Mouse (Mus musculus) adrenal gland, postnatal 36 days (tissue): ENCODE measurements around the gene Mmp27. TPM values are rescaled to one million over a fixed set of nuclear protein-coding genes. Genes with fewer than 3 reads are reported as not detected.

ENCODE experiments used
- DNase-seq, 2 experiments: peaks; one replicate each; pipeline ENCODE4 v3.0.0; 2021; ENCODE audit warnings: mixed read lengths in 1 of 2
- long read RNA-seq, 2 experiments: library from polyadenylated mRNA; stranded (forward); transcript quantifications; one replicate each; pipeline ENCODE4 v2.0.0; 2021; ENCODE audit warnings: borderline sequencing depth in 2 of 2
- total RNA-seq, 2 experiments: library from RNA; stranded (reverse); gene quantifications; 2 replicates each; pipeline ENCODE4 v1.2.3; 2021

Gene Mmp27
- 1 to 10 TPM in 1 of 2 experiments, under 1 TPM in 1; 0.73 to 7.5 TPM for total RNA-seq
- long read RNA-seq, experiment 1, partial matches to known transcripts = 0 of 3 reads
- long read RNA-seq, experiment 1, other reads (novel, unspliced or antisense) = 1 of 3 reads
- long read RNA-seq, experiment 2 = 0 reads

GRCm38 (mm10) chr9:7571162-7571561, at the start of gene Mmp27:
Mmp27 (plus strand) TSS chr9:7571396.
- DNase-seq = no peak

DNA sequence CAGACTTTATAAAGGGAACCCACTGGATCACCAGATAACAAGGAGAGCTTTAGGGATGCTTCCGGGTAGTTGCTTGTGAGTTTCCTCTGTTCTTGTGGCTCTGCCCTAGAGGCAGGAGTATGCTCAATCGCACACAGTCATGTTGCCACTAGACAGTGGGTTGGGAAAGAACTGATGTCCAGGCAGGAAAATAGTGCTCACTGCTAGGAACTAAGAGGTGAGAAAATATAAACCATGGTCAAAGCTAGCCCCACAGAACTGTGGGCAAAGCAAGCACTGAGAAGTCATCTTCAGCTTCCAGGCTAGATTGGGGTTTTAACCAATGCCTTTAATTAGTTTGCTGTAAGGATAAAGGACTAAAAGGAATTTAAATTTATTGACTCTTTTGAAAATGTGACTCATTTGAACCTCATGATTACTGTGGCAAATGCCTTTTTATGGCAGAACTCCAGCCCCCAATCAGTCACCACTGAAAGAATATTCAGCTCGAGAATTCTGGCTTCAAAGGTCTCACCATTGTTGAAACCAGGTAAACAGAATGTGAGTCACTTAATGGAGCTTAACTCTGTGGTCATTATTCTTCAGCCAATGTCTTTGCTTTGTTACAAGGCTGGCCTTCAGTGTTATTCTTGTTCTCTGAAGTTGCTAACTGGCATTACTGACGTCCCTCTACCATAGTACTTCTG, 44.8 kb upstream of the Mmp27 start:
- peak in 1 of 2 experiments; percentile 5 for DNase-seq

DNA sequence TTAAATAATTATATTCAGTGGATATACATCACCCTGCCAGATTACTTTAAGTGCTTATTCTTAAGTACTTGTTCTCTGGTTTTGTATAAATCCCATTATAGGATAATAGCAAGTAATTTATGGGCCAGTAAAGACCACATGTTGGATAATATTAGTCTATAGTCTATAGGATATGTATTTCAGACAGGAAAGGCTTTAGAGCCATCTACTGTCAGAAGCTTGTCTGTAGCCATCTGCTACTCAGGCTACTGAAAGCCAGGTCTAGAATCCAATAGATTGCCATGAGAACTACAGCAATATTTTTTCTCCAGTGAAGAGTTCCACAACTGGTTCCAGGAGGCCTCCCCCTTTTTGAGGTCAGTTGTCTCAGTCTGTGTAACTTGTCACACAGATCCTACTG, 28.4 kb upstream of the Mmp27 start:
- DNase-seq = no peak

DNA sequence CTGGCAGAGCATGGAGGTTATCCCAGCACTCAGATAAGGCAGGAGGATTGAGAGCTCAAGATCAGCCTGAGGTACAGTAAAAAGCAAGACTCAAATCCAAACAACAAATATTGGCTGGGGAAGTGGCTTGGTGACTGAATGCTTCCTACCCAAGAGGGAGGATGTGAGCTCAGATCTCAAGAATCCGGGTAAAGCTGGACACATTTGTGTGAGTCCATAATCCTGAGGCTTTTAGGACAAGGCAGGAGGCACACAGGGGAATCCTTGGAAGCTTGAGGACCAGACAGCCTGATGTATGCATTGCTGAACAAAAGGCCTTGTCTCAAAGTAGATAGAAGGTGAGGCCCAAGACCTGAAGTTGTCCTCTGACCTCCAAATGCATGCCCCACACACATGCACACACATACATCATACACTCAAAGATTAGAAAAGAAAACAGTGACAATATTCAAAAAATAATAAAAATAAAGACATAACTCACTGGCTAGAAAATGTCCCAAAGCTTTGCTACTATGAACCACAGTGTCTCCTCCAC, 26.2 kb upstream of the Mmp27 start:
- no peak for DNase-seq

DNA sequence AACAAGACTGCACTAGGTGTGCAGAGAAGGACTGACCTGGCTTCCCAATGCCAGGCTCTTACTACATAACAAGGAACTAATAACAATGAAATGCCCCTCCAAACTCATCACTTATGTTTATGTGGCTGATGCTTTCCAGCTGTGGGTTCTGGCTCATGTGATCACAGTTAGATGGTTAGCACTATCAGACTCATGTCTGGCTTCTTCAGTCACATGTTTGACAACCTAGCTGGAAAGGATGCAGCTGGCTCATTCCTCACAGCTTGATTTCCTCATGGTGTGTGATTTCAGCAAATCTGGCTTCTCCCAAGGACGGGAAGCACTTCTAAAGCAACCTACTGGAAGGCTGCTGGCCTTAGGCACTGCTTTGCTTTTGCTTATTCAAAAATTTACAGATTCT, 25.7 kb upstream of the Mmp27 start:
- DNase-seq = peak in 1 of 2 experiments; percentile 7

GRCm38 (mm10) chr9:7545920-7546319, 25.3 kb upstream of the Mmp27 start:
- no peak for DNase-seq

DNA sequence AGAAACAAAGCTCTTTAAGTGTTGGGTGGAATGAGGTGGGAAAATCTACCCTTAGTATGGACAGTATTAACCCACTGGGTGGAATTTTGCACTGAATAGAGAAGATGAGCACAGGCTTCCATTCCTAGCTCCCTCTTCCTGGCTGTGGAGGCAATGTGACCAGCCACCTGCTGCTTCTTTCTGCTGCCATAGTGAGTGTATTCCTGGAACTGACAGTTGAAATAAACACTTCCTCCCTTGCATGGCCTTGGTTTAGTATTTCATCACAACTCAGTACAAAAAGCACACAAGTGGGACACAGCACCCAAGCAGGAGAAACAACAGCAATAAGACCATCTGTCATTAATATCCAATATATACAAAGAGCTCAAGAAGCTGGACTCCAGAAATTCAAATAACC, 19.3 kb upstream of the Mmp27 start:
- DNase-seq = no peak

GRCm38 (mm10) chr9:7553536-7553935, 17.7 kb upstream of the Mmp27 start:
- DNase-seq = no peak

- peak; percentile 38 to 49 for DNase-seq
Measured at GRCm38 (mm10) chr9:7554382-7554781, 16.8 kb upstream of the Mmp27 start.

DNA sequence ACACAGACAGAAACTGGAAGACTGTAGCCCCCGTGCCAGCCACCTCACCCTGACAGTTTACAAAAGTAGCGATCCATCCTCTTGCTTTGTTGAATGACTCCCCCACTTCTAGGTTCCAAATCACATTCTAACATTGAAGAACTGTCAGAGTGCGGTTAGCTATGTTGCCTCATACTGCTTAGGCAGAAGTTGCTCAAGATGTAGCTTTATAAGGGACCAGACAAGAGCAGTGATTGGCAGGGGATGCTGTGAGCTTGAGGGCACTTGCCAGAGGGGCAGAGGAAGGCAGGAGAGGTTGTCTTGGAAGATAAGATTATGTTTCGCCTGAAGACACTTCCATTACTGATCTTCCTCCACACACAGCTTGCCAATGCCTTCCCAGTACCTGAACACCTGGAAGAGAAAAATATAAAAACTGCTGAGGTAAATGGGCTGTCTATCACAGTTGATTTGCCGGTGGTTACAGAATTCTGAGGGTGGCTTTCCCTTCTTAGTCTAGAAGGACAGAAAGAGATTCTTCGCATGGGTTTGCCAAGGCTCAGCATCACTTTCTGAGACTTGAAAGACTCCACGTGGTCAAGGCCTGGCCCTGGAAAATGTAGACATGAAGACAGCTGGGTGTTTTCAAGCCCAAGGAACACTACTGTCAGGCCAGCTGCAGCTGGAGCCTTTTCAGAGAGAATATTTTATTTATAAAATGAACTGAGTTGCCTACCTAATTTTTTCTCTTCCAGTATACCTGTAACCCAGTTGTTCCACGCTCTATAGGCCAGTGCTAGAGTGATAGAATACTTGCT, 12.8 kb upstream of the Mmp27 start, which contains the start of gene Mmp8:
Gene Mmp8, plus strand, starts transcription at position 236 of the 797 bp plus-strand sequence.
- DNase-seq = no peak

DNA sequence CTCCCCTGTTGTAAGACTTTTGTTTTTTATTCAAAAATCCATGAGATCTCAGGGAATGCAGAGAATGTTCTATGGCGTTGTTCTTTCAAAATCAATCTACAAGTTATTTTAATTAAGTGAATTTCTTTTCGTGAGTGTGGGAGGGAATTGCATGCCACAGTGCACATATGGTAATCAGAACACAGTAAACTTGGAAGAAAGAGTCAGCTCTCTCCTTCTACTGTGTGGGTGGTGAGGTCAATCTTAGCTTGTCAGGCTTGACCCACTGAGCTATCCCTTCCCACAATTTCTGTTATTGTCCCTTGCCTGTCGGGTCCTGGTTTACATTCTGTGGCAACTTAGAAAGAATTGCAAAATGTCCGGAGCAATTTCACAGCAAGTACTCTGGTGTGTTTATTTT, 11.2 kb upstream of the Mmp27 start:
- DNase-seq = no peak

DNA sequence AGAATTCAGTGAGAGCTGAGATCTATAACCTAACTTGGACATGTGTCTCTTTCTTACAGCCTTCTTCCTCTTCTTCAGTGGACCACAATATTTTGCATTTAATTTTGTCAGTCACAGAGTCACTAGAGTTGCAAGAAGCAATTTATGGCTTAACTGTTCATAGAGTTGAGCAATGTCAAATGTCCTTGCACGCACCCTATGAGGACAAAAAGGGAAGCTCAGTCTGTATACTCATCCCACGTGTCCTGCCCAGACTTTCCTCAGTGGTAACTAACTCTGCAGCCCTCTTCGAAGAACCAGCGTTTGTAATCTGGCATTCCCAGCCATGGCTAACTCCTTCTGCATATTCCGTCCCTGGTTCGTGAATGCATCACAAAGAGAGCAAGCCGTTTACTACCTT, 3.8 kb upstream of the Mmp27 start:
- peak; percentile 16 to 46 for DNase-seq

GRCm38 (mm10) chr9:7567923-7568322, 3.3 kb upstream of the Mmp27 start:
- DNase-seq = no peak

GRCm38 (mm10) chr9:7570485-7570884, 711 bp upstream of the Mmp27 start:
- DNase-seq = no peak

DNA sequence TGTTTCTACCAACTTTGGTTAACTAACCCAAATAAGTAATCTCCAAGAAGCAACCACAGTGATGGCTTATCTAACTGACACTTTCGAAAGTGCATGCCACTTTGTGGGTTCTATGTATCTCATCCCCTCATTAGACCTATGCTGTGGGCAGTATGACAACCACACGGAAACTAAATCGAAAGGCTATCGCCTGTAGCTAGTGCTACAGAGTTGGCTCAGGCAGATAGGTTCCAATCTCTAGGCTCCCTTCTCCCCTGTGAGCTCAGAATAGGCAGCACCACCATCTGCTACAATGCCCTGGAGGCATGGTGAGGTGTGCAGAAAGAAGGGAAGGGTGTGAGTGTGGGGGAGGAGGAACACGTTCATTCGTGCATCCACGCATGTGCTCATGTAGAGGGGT, 992 bp downstream of the Mmp27 start:
- DNase-seq = no peak

DNA sequence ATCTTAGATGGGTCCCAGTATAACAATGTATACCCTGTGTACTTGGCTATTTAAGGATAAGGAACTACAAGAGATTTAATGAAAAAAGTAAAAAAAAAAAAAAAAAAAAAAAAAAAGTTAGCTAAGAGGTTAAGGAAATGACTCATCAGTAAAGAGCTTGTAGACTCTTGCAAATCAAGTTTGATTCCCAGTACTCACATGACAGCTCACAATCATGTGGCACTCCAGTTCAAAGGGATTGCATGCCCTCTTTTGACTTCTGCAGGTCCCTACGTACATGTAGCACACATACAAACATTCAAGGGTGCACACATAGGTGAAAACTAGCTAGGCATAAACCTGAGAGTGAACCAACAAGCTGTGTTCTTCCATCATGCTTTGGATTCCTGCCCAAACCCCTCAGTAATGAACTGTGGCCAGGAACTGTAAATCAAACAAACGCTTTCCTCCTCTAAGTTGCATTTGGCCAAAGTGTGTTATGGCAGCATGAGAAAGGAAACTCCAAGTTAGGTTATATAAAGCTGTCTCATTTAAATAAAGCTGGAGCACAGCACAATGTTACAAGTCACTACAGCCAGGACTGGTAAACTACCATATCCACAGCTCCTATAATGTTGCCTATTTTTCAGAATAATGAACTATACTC, 1.6 kb downstream of the Mmp27 start:
- no peak for DNase-seq

- no peak for DNase-seq
Measured at GRCm38 (mm10) chr9:7575526-7575925, 4.3 kb downstream of the Mmp27 start.

DNA sequence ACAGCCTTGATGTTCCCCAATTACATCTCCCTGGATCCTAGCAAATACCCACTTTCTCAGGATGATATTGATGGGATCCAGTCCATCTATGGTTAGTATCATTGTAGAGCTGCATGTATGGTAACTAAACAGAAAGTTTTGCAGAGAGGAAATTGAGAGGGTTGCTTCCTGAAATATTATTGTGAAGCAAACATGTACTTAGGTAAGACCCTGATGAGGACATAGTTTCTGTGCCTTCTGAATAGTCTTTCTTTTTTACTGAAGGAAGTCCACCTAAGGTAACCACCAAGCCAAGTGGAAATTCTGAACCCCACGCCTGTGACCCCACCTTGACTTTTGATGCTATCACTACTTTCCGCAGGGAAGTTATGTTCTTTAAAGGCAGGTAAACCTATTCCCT, 6.2 kb downstream of the Mmp27 start:
- DNase-seq = no peak

DNA sequence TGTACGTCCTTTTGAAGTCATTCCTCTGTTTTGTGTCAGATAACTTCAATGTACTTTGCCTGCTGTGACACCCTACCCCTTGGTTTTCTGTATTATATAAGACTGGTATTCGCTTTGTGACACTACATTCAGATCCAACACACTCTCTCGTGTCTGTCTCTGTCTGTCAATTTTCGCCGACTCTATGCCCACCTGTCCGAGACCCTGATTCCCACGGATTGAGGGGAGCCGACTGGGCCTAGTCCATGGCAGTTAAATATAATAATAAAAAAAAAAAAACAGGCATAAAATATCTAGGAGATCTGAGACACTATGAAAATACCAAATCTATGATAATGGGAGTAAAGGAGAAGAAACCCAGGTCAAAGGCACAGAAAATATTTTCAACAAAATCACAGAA, 18.9 kb downstream of the Mmp27 start:
- DNase-seq = no peak

DNA sequence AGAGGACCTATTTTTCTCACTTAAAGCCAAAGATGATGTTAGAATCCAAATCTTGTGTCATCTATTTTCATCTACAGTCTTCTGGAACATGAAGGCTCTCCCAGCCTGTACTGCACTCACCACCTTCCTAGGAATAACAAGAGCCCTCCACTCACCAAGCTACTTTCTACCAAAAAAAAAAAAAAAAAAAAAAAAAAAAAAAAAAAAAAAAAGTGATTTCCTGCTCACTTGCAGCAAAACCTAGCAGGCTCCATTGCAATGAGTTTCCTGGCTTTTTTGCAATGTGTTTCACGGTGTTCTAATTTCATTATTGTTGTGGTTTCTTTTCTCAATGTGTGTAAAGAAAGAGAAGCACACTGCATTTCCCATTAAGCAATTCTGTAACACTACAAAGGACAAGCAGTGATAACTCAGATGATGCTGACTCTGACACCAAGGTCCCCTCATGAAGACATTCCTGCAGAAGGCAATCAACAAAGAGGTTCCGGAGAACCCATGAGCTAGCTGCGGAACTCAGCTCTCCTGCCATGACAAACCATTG, 22.1 kb downstream of the Mmp27 start:
- DNase-seq = no peak

- DNase-seq = peak; percentile 78 to 87
Measured at GRCm38 (mm10) chr9:7594816-7595540, 23.8 kb downstream of the Mmp27 start.
